Mouse (Mus musculus) heart, embryonic 10.5 days (tissue): ENCODE results near the gene Man2b2. TPM values are rescaled to one million over a fixed set of nuclear protein-coding genes. Genes with fewer than 3 reads are reported as not detected.
"Not testable (repeated sequence)": the region's sequence is repeated elsewhere in the genome, so short reads cannot be mapped to it uniquely, and the experiment has no call there.

Experiments used
- DNase-seq: peaks from one replicate; pipeline ENCODE4 v3.0.0-alpha.2; 2017; ENCODE audit warnings: low spot score
- H3K27ac ChIP-seq: fragments of 300-500 bp; sonication (generic); 2 replicates; pipeline ENCODE4 v1.5.1; 2016; ENCODE audit warnings: mild to moderate bottlenecking
- H3K27me3 ChIP-seq: fragments of 300-500 bp; sonication (generic); 2 replicates; pipeline ENCODE4 v1.6.1; 2016; ENCODE audit warnings: mild to moderate bottlenecking; ENCODE audit not compliant: poor library complexity, insufficient read depth, severe bottlenecking
- H3K36me3 ChIP-seq: fragments of 300-500 bp; sonication (generic); 2 replicates; pipeline ENCODE4 v1.6.1; 2016; ENCODE audit warnings: mild to moderate bottlenecking, moderate library complexity
- H3K4me1 ChIP-seq: fragments of 300-500 bp; sonication (generic); 2 replicates; pipeline ENCODE4 v1.6.1; 2016; ENCODE audit warnings: mild to moderate bottlenecking
- H3K4me3 ChIP-seq: fragments of 300-500 bp; sonication (generic); 2 replicates; pipeline ENCODE4 v1.5.1; 2016; ENCODE audit warnings: mild to moderate bottlenecking, moderate library complexity
- H3K9me3 ChIP-seq: fragments of 300-500 bp; sonication (generic); 2 replicates; pipeline ENCODE4 v1.6.1; 2016; ENCODE audit warnings: mild to moderate bottlenecking, moderate library complexity
- WGBS: fragments of 180-500 bp; shearing (Covaris S2); methylation state at CpG from one replicate; pipeline ENCODE4 v1.1.7; 2016; 5-methylcytosine and 5-hydroxymethylcytosine counted together
- polyA plus RNA-seq: library from polyadenylated mRNA; unstranded; fragments of >200 nt; fragmentation: Nextera tagmentation; extraction: Ambion mirVana; gene quantifications from 2 replicates; pipeline ENCODE4 v1.2.1, GENCODE M21; 2016

Gene Man2b2
- polyA plus RNA-seq, 1 experiment from 2014 or later: 12.6 TPM

DNA sequence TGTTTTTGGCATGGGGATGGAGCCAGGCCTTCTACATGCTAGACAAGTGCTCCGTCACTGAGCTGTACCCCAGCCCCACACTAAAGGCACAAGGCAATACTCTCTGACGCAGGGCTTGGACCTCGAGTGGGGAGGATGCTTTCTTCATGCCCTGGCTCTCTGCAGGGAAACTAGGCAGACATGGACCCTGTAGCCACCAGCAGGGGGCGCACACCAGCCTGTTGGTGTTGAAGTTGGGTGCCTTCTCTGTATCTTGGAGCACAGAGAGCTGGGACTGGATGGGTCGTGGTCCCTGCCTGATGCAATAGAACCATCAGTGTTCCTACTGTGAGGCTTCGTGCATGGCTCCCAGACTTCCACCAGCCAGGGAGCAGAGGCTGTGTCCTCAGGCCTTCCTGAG lies 10.3 kb downstream of the Man2b2 start:
- Histone ChIP-seq H3K9me3 (no peaks in the 10 kb centered on the region), H3K36me3 (peaks cover 63% of the 10 kb centered on the region), H3K4me1 (no peaks in the 10 kb centered on the region), H3K4me3 (no peak overlapping the region), H3K27me3 (no peaks in the 10 kb centered on the region), H3K27ac (no peak overlapping the region)
- WGBS: 45% methylated on average over 6 of the region's 6 CpGs
- DNase-seq: no peak

DNA sequence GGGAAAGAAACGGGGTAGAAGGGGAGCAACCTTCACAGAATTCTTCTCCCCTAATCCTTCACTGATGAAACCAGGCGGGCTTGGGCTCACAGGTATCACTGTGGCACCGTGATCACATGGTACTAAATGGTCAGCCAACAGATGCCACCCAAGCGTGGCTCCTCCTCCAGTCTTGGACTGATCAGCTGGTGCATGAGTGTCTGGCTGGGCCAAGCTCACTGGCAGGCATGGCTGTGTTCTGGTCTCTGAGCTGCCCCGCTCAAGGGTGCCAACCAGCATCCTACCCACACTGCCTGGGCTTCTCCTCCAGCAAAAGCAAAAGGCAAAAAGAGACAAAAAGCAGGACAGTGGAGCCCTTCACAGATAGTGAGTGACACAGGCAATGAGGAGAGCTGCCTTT lies 10.7 kb downstream of the Man2b2 start:
- DNase-seq: no peak
- Histone ChIP-seq H3K4me3 (no peak overlapping the region), H3K27me3 (no peaks in the 10 kb centered on the region), H3K9me3 (no peaks in the 10 kb centered on the region), H3K4me1 (no peaks in the 10 kb centered on the region), H3K36me3 (peaks cover 60% of the 10 kb centered on the region), H3K27ac (no peak overlapping the region)
- 82% methylated on average over 5 of the region's 5 CpGs for WGBS

DNA sequence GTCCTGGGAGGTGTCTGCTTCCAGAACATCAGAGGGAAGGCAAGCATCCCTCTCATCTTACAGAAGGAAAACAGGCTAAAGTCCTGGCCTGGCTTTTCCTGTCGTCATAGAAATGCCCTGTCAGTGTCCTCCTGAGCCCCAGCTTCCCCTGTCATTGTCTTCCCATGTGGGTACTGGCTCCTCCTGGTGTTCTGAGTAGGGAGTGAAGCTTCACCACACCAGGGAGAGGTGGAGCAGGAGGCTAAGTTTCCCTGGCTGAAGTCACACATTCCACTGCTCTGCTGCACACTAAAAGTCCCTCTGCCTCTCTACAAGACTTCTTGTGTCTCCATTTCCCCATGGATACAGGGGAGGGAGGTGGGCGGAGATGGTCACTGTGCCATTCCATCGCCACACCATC lies 12.7 kb downstream of the Man2b2 start:
- DNase-seq: no peak
- no peaks in the 10 kb centered on the region for H3K4me1 ChIP-seq
- 54% methylated on average over 3 of the region's 3 CpGs for WGBS
- H3K36me3 ChIP-seq: peaks cover 52% of the 10 kb centered on the region; the same call in 1 of the 2 replicates
- no peaks in the 10 kb centered on the region for H3K9me3 ChIP-seq
- H3K27me3 ChIP-seq: no peaks in the 10 kb centered on the region
- no peak overlapping the region for H3K4me3 ChIP-seq
- no peak overlapping the region for H3K27ac ChIP-seq

DNA sequence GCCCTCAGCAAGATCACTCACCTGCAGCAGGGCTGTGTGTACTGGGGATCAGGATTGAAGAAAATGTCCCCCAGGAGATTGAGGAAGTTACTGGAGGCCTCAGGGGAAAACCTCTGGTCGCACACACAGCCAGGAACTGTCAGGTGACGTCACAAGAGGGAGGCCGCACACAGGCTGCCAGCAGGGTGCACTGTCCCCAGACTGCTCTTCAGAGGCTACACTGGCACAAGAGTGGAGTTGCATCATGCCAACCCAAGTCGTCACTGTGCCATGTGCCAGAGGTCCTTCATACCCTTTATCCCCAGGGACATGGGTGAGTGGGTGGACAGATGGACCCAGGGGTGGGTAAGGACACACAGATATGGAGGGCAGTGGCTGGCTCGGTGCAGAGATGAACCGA lies 15.9 kb downstream of the Man2b2 start:
- Histone ChIP-seq H3K4me3 (no peak overlapping the region), H3K36me3 (peaks cover 33% of the 10 kb centered on the region; the same call in 1 of the 2 replicates), H3K27ac (no peak overlapping the region), H3K4me1 (peaks cover 7% of the 10 kb centered on the region; the same call in 1 of the 2 replicates), H3K9me3 (no peaks in the 10 kb centered on the region), H3K27me3 (no peaks in the 10 kb centered on the region)
- DNase-seq: no peak
- WGBS: 78% methylated on average over 6 of the region's 6 CpGs

DNA sequence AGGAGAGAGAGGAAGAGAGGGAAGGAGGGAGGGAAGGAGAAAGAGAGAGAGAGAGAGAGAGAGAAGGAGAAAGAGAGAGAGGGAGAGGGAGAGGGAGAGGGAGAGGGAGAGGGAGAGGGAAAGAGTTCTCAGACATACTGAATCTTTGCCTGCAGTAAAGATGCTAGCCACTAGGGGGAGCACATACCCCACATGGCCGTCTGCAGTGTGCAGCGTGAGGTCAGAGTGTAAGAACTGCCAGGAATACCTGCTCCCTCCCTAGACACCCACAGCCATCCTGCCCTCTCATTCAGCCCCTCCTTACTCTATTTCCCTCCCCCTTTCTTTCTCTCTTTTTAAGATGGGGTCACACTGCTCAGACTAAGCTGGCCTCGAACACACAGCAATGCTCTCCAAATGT lies 19.0 kb downstream of the Man2b2 start:
- Histone ChIP-seq H3K4me3 (no peak overlapping the region), H3K9me3 (no peaks in the 10 kb centered on the region), H3K36me3 (peaks cover 29% of the 10 kb centered on the region; the same call in 1 of the 2 replicates), H3K27me3 (no peaks in the 10 kb centered on the region), H3K27ac (no peak overlapping the region), H3K4me1 (peaks cover 16% of the 10 kb centered on the region)
- WGBS: 24% methylated on average over 3 of the region's 3 CpGs
- peak; percentile 83 for DNase-seq

DNA sequence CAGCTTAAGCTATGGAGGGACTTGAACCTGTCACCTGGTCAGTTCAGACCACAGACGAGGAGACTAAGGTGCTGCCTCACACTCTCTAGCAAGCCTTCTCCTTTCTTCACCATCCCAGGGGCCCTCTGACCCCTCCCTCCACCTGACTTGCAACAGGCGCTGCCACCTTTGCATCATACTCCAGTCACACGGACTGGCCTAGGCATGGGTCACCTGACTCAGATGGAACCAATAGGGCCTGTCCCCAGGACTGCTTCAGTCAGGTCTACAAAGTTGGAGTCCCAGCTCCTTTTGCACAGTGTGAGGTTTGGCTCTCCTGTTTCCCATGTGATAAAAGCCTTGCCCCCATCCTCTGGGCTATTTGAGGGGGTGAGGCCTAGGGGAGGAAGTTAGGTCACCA lies 19.8 kb downstream of the Man2b2 start:
- H3K27me3 ChIP-seq: no peaks in the 10 kb centered on the region
- peaks cover 24% of the 10 kb centered on the region; the same call in 1 of the 2 replicates for H3K36me3 ChIP-seq
- peaks cover 16% of the 10 kb centered on the region for H3K4me1 ChIP-seq
- H3K9me3 ChIP-seq: no peaks in the 10 kb centered on the region
- no peak for DNase-seq
- no peak overlapping the region for H3K4me3 ChIP-seq
- 73% methylated on average over 3 of the region's 3 CpGs for WGBS
- no peak overlapping the region for H3K27ac ChIP-seq

DNA sequence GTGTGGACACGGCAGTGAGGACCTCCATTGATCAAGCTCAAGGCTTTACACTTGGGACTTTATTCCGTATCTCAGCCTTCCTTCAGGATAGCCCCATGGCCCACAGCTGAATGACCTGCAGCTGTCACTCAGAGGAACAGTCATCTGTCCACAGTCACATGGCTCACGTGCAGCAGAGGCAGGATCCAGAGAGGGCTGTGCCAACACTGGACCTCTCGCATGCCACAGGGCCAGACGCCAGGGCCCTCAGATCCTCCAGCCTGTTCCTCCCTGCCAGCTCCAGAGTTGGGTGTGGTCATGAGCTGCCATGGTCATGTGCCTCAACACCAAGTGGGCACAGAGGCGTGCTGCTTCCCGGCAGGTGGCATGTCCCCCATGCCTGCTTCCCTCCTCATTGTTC lies 21.3 kb downstream of the Man2b2 start:
- 88% methylated on average over 7 of the region's 7 CpGs for WGBS
- Histone ChIP-seq H3K4me1 (peaks cover 16% of the 10 kb centered on the region), H3K9me3 (no peaks in the 10 kb centered on the region), H3K36me3 (peaks cover 23% of the 10 kb centered on the region; the same call in 1 of the 2 replicates), H3K4me3 (no peak overlapping the region), H3K27me3 (no peaks in the 10 kb centered on the region), H3K27ac (no peak overlapping the region)
- DNase-seq: no peak

DNA sequence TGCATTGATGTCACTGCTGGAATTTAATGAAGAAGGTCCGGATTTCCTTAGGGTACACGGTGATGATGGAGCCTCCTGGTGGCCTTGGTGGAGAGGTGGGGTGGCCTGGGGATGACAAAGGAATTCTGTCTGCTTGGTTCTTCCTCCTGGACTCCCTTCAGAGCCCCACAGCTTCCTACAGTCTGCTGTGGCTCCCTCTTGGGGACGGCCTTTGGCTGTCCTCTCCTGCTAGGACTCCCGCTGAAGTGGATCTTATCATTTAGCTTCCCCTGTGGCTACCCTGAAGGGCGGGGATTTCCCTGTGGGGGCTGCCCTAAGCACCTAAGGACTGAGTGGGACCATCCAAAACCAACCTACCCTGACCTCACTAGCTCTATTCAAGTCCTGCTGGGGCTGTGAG lies 23.3 kb downstream of the Man2b2 start:
- Histone ChIP-seq H3K4me3 (no peak overlapping the region), H3K4me1 (peaks cover 16% of the 10 kb centered on the region), H3K27ac (no peak overlapping the region), H3K9me3 (no peaks in the 10 kb centered on the region), H3K27me3 (no peaks in the 10 kb centered on the region), H3K36me3 (0 out of 2 replicates have a peak, but pooled peaks cover 8% of the 10 kb centered on the region)
- WGBS: 5% methylated on average over 5 of the region's 5 CpGs
- DNase-seq: no peak

DNA sequence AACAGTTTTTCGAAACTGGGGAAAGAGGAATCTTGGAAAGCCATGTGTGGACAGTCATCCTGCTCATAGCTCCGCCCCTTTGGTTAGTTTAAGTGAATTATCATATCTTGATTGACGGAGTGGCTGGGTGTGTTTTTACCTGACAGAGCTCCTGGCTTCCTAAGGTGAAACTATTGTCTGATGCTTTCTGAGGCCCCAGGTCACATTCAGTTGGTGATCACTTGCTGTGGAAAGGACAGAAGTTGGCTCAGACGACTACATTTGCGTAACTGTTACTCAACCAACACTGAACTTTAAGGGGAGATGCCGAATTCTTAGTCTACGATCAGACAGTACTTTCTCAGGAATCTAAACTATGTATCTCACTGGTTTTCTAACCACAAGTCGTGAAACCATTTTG lies 33.2 kb downstream of the Man2b2 start:
- no peak for DNase-seq
- no peaks in the 10 kb centered on the region for H3K9me3 ChIP-seq
- H3K4me3 ChIP-seq: peak overlapping the region; percentile 74
- 55% methylated on average over 8 of the region's 8 CpGs for WGBS
- H3K27me3 ChIP-seq: 0 out of 2 replicates have a peak, but pooled peaks cover 8% of the 10 kb centered on the region
- H3K4me1 ChIP-seq: peaks cover 13% of the 10 kb centered on the region
- H3K27ac ChIP-seq: peak overlapping the region; percentile 95; the same call in 1 of the 2 replicates
- peaks cover 13% of the 10 kb centered on the region for H3K36me3 ChIP-seq

DNA sequence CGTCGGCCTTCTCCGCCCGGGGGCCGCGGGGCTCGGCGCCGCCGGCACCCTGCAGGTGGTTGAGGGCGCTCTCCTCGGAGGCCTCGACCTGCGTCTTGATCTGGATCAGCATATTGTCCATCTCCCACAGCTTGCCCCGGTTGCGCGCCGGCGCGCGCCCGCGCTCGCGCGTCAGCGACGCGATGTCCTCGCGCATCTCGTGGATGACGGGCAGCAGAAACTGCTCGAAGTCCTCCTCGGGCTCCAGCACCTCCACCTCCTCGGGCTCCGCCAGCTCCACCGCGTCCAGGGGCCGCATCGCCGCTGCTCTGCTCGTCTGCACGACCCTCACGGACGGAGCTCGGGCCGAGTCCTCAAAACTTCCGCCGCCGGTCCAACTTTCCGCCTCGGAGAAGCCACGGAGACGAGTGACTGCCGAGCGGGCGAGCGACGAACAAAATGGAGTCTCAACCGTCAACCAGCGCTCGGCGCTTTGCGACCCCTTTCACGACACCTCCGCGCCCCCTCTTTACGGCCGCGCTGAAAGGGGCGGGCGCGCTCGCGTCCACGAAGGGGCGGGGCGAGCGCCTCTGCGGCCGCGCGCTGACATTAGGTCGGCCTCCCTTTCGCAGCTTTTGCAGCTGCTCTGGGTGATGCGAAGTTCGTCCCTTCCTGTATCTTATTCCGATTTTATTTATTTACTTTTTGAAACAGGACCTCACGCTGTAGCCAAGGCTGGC lies 34.0 kb downstream of the Man2b2 start, which contains the start of gene Mrfap1:
TSS of gene Mrfap1 (minus strand) at position 477 of the 719 bp plus-strand sequence.
- H3K9me3 ChIP-seq, H3K27me3 ChIP-seq: not testable (repeated sequence)
- DNase-seq: peak; percentile 96
- H3K4me3 ChIP-seq: peak within 1 kb of the TSS; percentile 74
- H3K36me3 ChIP-seq: peaks cover 13% of the 10 kb centered on the region
- H3K27ac ChIP-seq: peak within 1 kb of the TSS; percentile 95
- peaks cover 19% of the 10 kb centered on the region for H3K4me1 ChIP-seq
- WGBS: under 1% methylated on average over 90 of the region's 90 CpGs

DNA sequence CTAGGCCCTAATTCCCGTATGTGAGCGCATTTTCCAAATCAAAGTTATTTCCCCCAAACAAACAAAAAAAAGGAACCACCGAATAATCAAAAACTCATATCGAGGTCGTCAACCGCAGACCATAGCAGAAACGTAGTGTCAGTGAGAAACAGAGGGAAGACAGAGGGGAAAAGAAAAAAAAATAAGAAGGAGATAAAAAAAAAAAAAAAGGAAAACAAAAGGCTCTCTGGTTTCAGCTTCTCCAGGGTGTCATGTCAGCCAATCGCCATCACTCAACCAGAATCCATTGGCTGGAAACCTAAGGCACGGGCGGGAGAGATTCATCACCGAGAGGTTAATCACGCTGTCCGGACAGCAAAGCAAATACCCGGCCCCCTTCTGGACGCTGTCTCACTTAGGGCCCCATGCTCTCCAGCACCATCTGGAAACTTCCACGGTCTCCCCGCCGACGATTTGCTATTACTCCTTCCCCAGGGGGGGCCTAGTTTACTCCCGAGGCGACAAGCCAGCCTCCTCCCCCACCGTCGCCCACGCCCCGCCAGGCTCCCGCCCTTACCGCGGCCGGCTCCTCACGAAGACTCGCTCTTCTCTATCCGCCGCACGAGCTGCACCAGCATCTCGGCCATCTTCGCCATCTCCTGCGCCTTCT lies 34.7 kb downstream of the Man2b2 start:
- whole genome bisulfite sequencing: 3% methylated on average over 35 of the region's 37 CpGs
- peak; percentile 81 for DNase-seq

DNA sequence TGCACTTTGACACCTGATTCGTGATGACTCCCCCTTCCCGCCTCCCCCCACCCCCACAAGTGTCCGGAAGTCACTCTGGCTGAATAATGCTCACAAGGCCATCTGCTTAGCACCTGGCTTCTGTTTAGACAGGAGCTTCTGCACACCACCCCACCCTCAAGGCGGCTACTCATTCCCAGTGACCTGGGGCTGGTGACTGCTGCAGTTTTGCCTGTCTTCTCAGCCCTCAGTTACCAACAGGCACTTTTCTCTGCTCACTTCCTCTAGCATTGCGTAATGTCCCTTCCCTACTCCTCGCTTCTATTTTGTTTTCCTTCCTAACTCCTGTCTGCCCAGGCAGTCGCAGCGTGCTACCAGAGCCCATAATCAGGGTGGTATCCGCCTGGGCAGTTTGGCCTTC lies 38.6 kb downstream of the Man2b2 start:
- peaks cover 19% of the 10 kb centered on the region for H3K4me1 ChIP-seq
- no peak for DNase-seq
- H3K4me3 ChIP-seq: no peak overlapping the region
- peaks cover 13% of the 10 kb centered on the region for H3K36me3 ChIP-seq
- H3K27ac ChIP-seq: no peak overlapping the region
- H3K27me3 ChIP-seq: no peaks in the 10 kb centered on the region
- H3K9me3 ChIP-seq: no peaks in the 10 kb centered on the region
- WGBS: 71% methylated on average over 9 of the region's 9 CpGs

More for the DNA sequence above, 34.7 kb downstream of the Man2b2 start:
- Histone ChIP-seq H3K27ac (peak overlapping the region; percentile 95), H3K4me3 (peak overlapping the region; percentile 74), H3K36me3 (peaks cover 13% of the 10 kb centered on the region), H3K4me1 (peaks cover 19% of the 10 kb centered on the region)
- H3K9me3 ChIP-seq, H3K27me3 ChIP-seq: not testable (repeated sequence)

DNA sequence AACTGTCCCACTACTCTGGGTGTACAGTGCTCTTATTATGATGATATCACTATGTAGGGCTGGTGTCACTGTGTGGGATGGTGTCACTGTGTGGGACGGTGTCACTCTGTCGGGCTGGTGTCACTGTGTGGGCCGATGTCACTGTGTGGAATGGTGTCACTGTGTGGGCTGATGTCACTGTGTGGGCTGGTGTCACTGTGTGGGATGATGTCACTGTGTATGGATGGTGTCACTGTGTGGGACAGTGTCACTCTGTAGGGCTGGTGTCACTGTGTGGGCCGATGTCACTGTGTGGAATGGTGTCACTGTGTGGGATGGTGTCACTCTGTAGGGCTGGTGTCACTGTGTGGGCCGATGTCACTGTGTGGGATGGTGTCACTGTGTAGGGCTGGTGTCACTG lies 44.4 kb downstream of the Man2b2 start:
- Histone ChIP-seq H3K36me3 (no peaks in the 10 kb centered on the region), H3K27me3 (no peaks in the 10 kb centered on the region), H3K9me3 (peaks cover 4% of the 10 kb centered on the region), H3K4me1 (no peaks in the 10 kb centered on the region), H3K4me3 (no peak overlapping the region), H3K27ac (no peak overlapping the region)
- 83% methylated on average over 5 of the region's 5 CpGs for WGBS
- DNase-seq: no peak
